Mouse (Mus musculus): ENCODE measurements around the gene Gm45062. TPM values are rescaled to one million over a fixed set of nuclear protein-coding genes. Genes with fewer than 3 reads are reported as not detected.

Gm45062 gene
- polyA plus RNA-seq, 1 experiment: 2.0 TPM

- no peak for DNase-seq
- 76% methylated on average over 5 of the region's 5 CpGs for WGBS
These were observed 168.4 kb downstream of the Gm45062 start for GRCm38 (mm10) chr6:8427692-8428091.

GRCm38 (mm10) chr6:8430610-8431234 lies 171.5 kb downstream of the Gm45062 start:
- no peak for TF ChIP-seq POLR2A (IDR thresholded peaks at IDR 0.05; ENCODE audit: low read depth, low read length)
- no peak for TF ChIP-seq CTCF (conservative IDR thresholded peaks at IDR 0.05; ENCODE audit: insufficient read depth, insufficient read length, low read depth, low read length)
- Histone ChIP-seq H3K4me3 (ENCODE audit: insufficient read depth, low read depth, low read length) (no peak overlapping the region), H3K36me3 (ENCODE audit: control insufficient read depth, insufficient read depth, low read length) (no peaks in the 10 kb centered on the region), H3K27me3 (replicated peaks; ENCODE audit: control insufficient read depth, insufficient read depth, low read length) (no peaks in the 10 kb centered on the region), H3K4me1 (ENCODE audit: control insufficient read depth, insufficient read depth, low read length) (no peaks in the 10 kb centered on the region; the same call in 1 of the 2 replicates), H3K27ac (ENCODE audit: insufficient read depth, low read depth, low read length) (no peak overlapping the region)
- 93% methylated on average over 9 of the region's 9 CpGs for WGBS
- DNase-seq: no peak

More at GRCm38 (mm10) chr6:8427692-8428091, 168.4 kb downstream of the Gm45062 start:
- H3K36me3 ChIP-seq (ENCODE audit: control insufficient read depth, insufficient read depth, low read length): no peaks in the 10 kb centered on the region
- no peaks in the 10 kb centered on the region for H3K27me3 ChIP-seq (replicated peaks; ENCODE audit: control insufficient read depth, insufficient read depth, low read length)
- TF ChIP-seq POLR2A (IDR thresholded peaks at IDR 0.05; ENCODE audit: low read depth, low read length): no peak
- no peak for TF ChIP-seq CTCF (conservative IDR thresholded peaks at IDR 0.05; ENCODE audit: insufficient read depth, insufficient read length, low read depth, low read length)
- H3K27ac ChIP-seq (ENCODE audit: insufficient read depth, low read depth, low read length): no peak overlapping the region
- no peak overlapping the region for H3K4me3 ChIP-seq (ENCODE audit: insufficient read depth, low read depth, low read length)
- H3K4me1 ChIP-seq (ENCODE audit: control insufficient read depth, insufficient read depth, low read length): no peaks in the 10 kb centered on the region; the same call in 1 of the 2 replicates

- TF ChIP-seq POLR2A (IDR thresholded peaks at IDR 0.05; ENCODE audit: low read depth, low read length) (no peak), CTCF (conservative IDR thresholded peaks at IDR 0.05; ENCODE audit: insufficient read depth, insufficient read length, low read depth, low read length) (no peak)
- DNase-seq: no peak
- Histone ChIP-seq H3K4me3 (ENCODE audit: insufficient read depth, low read depth, low read length) (no peak overlapping the region), H3K36me3 (ENCODE audit: control insufficient read depth, insufficient read depth, low read length) (no peaks in the 10 kb centered on the region), H3K4me1 (ENCODE audit: control insufficient read depth, insufficient read depth, low read length) (no peaks in the 10 kb centered on the region; the same call in 1 of the 2 replicates), H3K27me3 (replicated peaks; ENCODE audit: control insufficient read depth, insufficient read depth, low read length) (no peaks in the 10 kb centered on the region), H3K27ac (ENCODE audit: insufficient read depth, low read depth, low read length) (no peak overlapping the region)
- WGBS: 93% methylated on average over 9 of the region's 9 CpGs
These were observed 173.9 kb downstream of the Gm45062 start for GRCm38 (mm10) chr6:8433179-8433578.

- WGBS: 91% methylated on average over 3 of the region's 3 CpGs
- TF ChIP-seq POLR2A (IDR thresholded peaks at IDR 0.05; ENCODE audit: low read depth, low read length) (no peak), CTCF (conservative IDR thresholded peaks at IDR 0.05; ENCODE audit: insufficient read depth, insufficient read length, low read depth, low read length) (no peak)
These were observed 178.7 kb downstream of the Gm45062 start for GRCm38 (mm10) chr6:8437937-8438336.

GRCm38 (mm10) chr6:8441814-8442213 lies 182.6 kb downstream of the Gm45062 start:
- no peak for DNase-seq
- 92% methylated on average over 3 of the region's 3 CpGs for WGBS
- no peak for TF ChIP-seq POLR2A (IDR thresholded peaks at IDR 0.05; ENCODE audit: low read depth, low read length)
- TF ChIP-seq CTCF (conservative IDR thresholded peaks at IDR 0.05; ENCODE audit: insufficient read depth, insufficient read length, low read depth, low read length): no peak
- H3K4me3 ChIP-seq (ENCODE audit: insufficient read depth, low read depth, low read length): no peak overlapping the region
- no peak overlapping the region for H3K27ac ChIP-seq (ENCODE audit: insufficient read depth, low read depth, low read length)
- no peaks in the 10 kb centered on the region for H3K27me3 ChIP-seq (replicated peaks; ENCODE audit: control insufficient read depth, insufficient read depth, low read length)
- H3K36me3 ChIP-seq (ENCODE audit: control insufficient read depth, insufficient read depth, low read length): no peaks in the 10 kb centered on the region
- no peaks in the 10 kb centered on the region for H3K4me1 ChIP-seq (ENCODE audit: control insufficient read depth, insufficient read depth, low read length)

More at GRCm38 (mm10) chr6:8437937-8438336, 178.7 kb downstream of the Gm45062 start:
- no peaks in the 10 kb centered on the region for H3K27me3 ChIP-seq (replicated peaks; ENCODE audit: control insufficient read depth, insufficient read depth, low read length)
- no peak overlapping the region for H3K27ac ChIP-seq (ENCODE audit: insufficient read depth, low read depth, low read length)
- no peak for DNase-seq
- H3K4me3 ChIP-seq (ENCODE audit: insufficient read depth, low read depth, low read length): no peak overlapping the region
- H3K36me3 ChIP-seq (ENCODE audit: control insufficient read depth, insufficient read depth, low read length): no peaks in the 10 kb centered on the region
- no peaks in the 10 kb centered on the region for H3K4me1 ChIP-seq (ENCODE audit: control insufficient read depth, insufficient read depth, low read length)

- H3K27me3 ChIP-seq (replicated peaks; ENCODE audit: control insufficient read depth, insufficient read depth, low read length): no peaks in the 10 kb centered on the region
- no peaks in the 10 kb centered on the region for H3K4me1 ChIP-seq (ENCODE audit: control insufficient read depth, insufficient read depth, low read length)
- 53% methylated on average over 5 of the region's 5 CpGs for WGBS
- TF ChIP-seq POLR2A (IDR thresholded peaks at IDR 0.05; ENCODE audit: low read depth, low read length) (no peak), CTCF (conservative IDR thresholded peaks at IDR 0.05; ENCODE audit: insufficient read depth, insufficient read length, low read depth, low read length) (no peak)
- DNase-seq: no peak
- H3K36me3 ChIP-seq (ENCODE audit: control insufficient read depth, insufficient read depth, low read length): no peaks in the 10 kb centered on the region
- H3K4me3 ChIP-seq (ENCODE audit: insufficient read depth, low read depth, low read length): no peak overlapping the region
- no peak overlapping the region for H3K27ac ChIP-seq (ENCODE audit: insufficient read depth, low read depth, low read length)
These were observed 187.5 kb downstream of the Gm45062 start for GRCm38 (mm10) chr6:8446786-8447185.

GRCm38 (mm10) chr6:8455599-8455998 lies 196.3 kb downstream of the Gm45062 start:
- Histone ChIP-seq H3K27ac (ENCODE audit: insufficient read depth, low read depth, low read length) (no peak overlapping the region), H3K36me3 (ENCODE audit: control insufficient read depth, insufficient read depth, low read length) (no peaks in the 10 kb centered on the region), H3K4me1 (ENCODE audit: control insufficient read depth, insufficient read depth, low read length) (peaks cover 4% of the 10 kb centered on the region; the same call in 1 of the 2 replicates), H3K27me3 (replicated peaks; ENCODE audit: control insufficient read depth, insufficient read depth, low read length) (no peaks in the 10 kb centered on the region), H3K4me3 (ENCODE audit: insufficient read depth, low read depth, low read length) (no peak overlapping the region)
- TF ChIP-seq POLR2A (IDR thresholded peaks at IDR 0.05; ENCODE audit: low read depth, low read length): no peak
- no peak for TF ChIP-seq CTCF (conservative IDR thresholded peaks at IDR 0.05; ENCODE audit: insufficient read depth, insufficient read length, low read depth, low read length)
- no peak for DNase-seq
- WGBS: 87% methylated on average over 5 of the region's 5 CpGs
